Mouse (Mus musculus): ENCODE data around the gene Ago4.
"Not testable (repeated sequence)": the region's sequence is repeated elsewhere in the genome, so short reads cannot be mapped to it uniquely, and the experiment has no call there.

Ago4 gene

GRCm38 (mm10) chr4:126532827-126533728 lies at the start of gene Ago4:
TSS of gene Ago4 (minus strand) at chr4:126533472.
- DNase-seq (ENCODE audit: low spot score): no peak

- no peak for DNase-seq (ENCODE audit: low spot score)
Observed at GRCm38 (mm10) chr4:126579077-126579476, 45.8 kb upstream of the Ago4 start.

GRCm38 (mm10) chr4:126577920-126578319 lies 44.6 kb upstream of the Ago4 start:
- no peak for DNase-seq (ENCODE audit: low spot score)

GRCm38 (mm10) chr4:126576281-126576680 lies 43.0 kb upstream of the Ago4 start:
- peak; percentile 31 for DNase-seq (ENCODE audit: low spot score)

GRCm38 (mm10) chr4:126569783-126570182 lies 36.5 kb upstream of the Ago4 start:
- DNase-seq (ENCODE audit: low spot score): no peak

GRCm38 (mm10) chr4:126567243-126567642 lies 34.0 kb upstream of the Ago4 start:
- no peak for DNase-seq (ENCODE audit: low spot score)

GRCm38 (mm10) chr4:126563798-126564197 lies 30.5 kb upstream of the Ago4 start:
- DNase-seq (ENCODE audit: low spot score): no peak

GRCm38 (mm10) chr4:126556809-126557711 lies 23.8 kb upstream of the Ago4 start, which contains the start of gene Clspn:
TSS of gene Clspn (plus strand) at chr4:126556935.
- no peak for DNase-seq (ENCODE audit: low spot score)

- no peak for DNase-seq (ENCODE audit: low spot score)
Observed at GRCm38 (mm10) chr4:126554462-126554861, 21.2 kb upstream of the Ago4 start.

GRCm38 (mm10) chr4:126553685-126554084 lies 20.4 kb upstream of the Ago4 start:
- no peak for DNase-seq (ENCODE audit: low spot score)

GRCm38 (mm10) chr4:126553105-126553504 lies 19.8 kb upstream of the Ago4 start:
- no peak for DNase-seq (ENCODE audit: low spot score)

- DNase-seq (ENCODE audit: low spot score): no peak
Observed at GRCm38 (mm10) chr4:126552136-126552535, 18.9 kb upstream of the Ago4 start.

GRCm38 (mm10) chr4:126546183-126546582 lies 12.9 kb upstream of the Ago4 start:
- no peak for DNase-seq (ENCODE audit: low spot score)

- DNase-seq (ENCODE audit: low spot score): no peak
Observed at GRCm38 (mm10) chr4:126545703-126546102, 12.4 kb upstream of the Ago4 start.

GRCm38 (mm10) chr4:126545016-126545415 lies 11.7 kb upstream of the Ago4 start:
- DNase-seq (ENCODE audit: low spot score): no peak

- DNase-seq (ENCODE audit: low spot score): no peak
Observed at GRCm38 (mm10) chr4:126542838-126543237, 9.6 kb upstream of the Ago4 start.

- DNase-seq (ENCODE audit: low spot score): no peak
Observed at GRCm38 (mm10) chr4:126540487-126541071, 7.3 kb upstream of the Ago4 start.

- DNase-seq (ENCODE audit: low spot score): no peak
Observed at GRCm38 (mm10) chr4:126536865-126537264, 3.6 kb upstream of the Ago4 start.

- not testable (repeated sequence) for DNase-seq (ENCODE audit: low spot score)
Observed at GRCm38 (mm10) chr4:126535631-126536030, 2.4 kb upstream of the Ago4 start.

- DNase-seq (ENCODE audit: low spot score): no peak
Observed at GRCm38 (mm10) chr4:126533729-126534070, 428 bp upstream of the Ago4 start.

- DNase-seq (ENCODE audit: low spot score): no peak
Observed at GRCm38 (mm10) chr4:126532292-126532691, 980 bp downstream of the Ago4 start.

GRCm38 (mm10) chr4:126526828-126527227 lies 6.4 kb downstream of the Ago4 start:
- no peak for DNase-seq (ENCODE audit: low spot score)

Measured in layer of hippocampus, adult 9-10 months (tissue).